Mouse (Mus musculus) brain, embryonic 14.5 days (tissue): ENCODE results near the gene Coasy.

ENCODE experiments used
- CTCF ChIP-seq: fragments of 200-500 bp; IDR thresholded peaks from 2 replicates; pipeline ENCODE4 v1.5.1; 2012; ENCODE audit warnings: inconsistent platforms, mild to moderate bottlenecking, moderate library complexity, borderline replicate concordance; ENCODE audit not compliant: insufficient read depth, insufficient read length; ENCODE audit errors: extremely low read depth
- POLR2A ChIP-seq: fragments of 200-500 bp; IDR thresholded peaks from 2 replicates; pipeline ENCODE4 v1.6.1; 2012; ENCODE audit warnings: mild to moderate bottlenecking, inconsistent platforms, borderline replicate concordance; ENCODE audit not compliant: poor library complexity, insufficient read depth, insufficient read length, severe bottlenecking; ENCODE audit errors: extremely low read depth

- TF ChIP-seq POLR2A (no peak), CTCF (no peak)
Observed at GRCm38 (mm10) chr11:101131187-101131586, 48.8 kb downstream of the Coasy start.
